Comparison of ENCODE assay signal across 11 mouse cellular contexts in genomic region chr11:115834033-115834432, GRCm38 (mm10). TPM values are rescaled to one million over a fixed set of nuclear protein-coding genes. Genes with fewer than 3 reads are reported as not detected.
A peak's percentile ranks its signal among the peaks of the same experiment; 100 is the strongest.
DNase-seq lines count a peak whose midpoint lies in the region; ATAC-seq lines count a peak whose summit lies in the region.
"Had no signal": no experiment of that assay in that cellular context is flagged by ENCODE, and none has a peak within 500 bp of the region (broad histone marks: within the 10 kb centered on the region; RNA-seq: fewer than 3 reads in every experiment).

No protein-coding gene starts in this region.

- no peaks in the 10 kb centered on the region for H3K36me3 ChIP-seq in hindbrain, embryonic 10.5 days
- H3K36me3 ChIP-seq in hindbrain, embryonic 16.5 days (ENCODE audit: control insufficient read depth, insufficient read depth, low read length), result no peaks in the 10 kb centered on the region
- H3K36me3 ChIP-seq in intestine, embryonic 14.5 days (ENCODE audit: control insufficient read depth, insufficient read depth, low read length), result no peaks in the 10 kb centered on the region
- H3K36me3 ChIP-seq in liver, embryonic 15.5 days (replicated peaks), result no peaks in the 10 kb centered on the region
- H3K36me3 ChIP-seq: hindbrain, embryonic 15.5 days; midbrain, embryonic 13.5 days; neural tube, embryonic 13.5 days had no signal

- no peak overlapping the region for H3K4me3 ChIP-seq in hindbrain, embryonic 10.5 days
- H3K4me3 ChIP-seq in hindbrain, embryonic 16.5 days (ENCODE audit: low read length), result no peak overlapping the region
- no peak overlapping the region for H3K4me3 ChIP-seq in intestine, embryonic 14.5 days (ENCODE audit: low read depth, low read length)
- no peak overlapping the region for H3K4me3 ChIP-seq in liver, embryonic 15.5 days (replicated peaks)
- H3K4me3 ChIP-seq: hindbrain, embryonic 15.5 days; midbrain, embryonic 13.5 days; neural tube, embryonic 13.5 days had no signal

- no peak for DNase-seq in hindbrain, embryonic 10.5 days (ENCODE audit: low spot score)
- no peak for DNase-seq in intestine, embryonic 14.5 days (ENCODE audit: low spot score)
- DNase-seq in kidney, adult 9 months, result peak; percentile 77
- no peak for DNase-seq in embryo, embryonic 10.5 days (ENCODE audit: low spot score)

- no peaks in the 10 kb centered on the region for H3K9me3 ChIP-seq in hindbrain, embryonic 10.5 days
- no peaks in the 10 kb centered on the region for H3K9me3 ChIP-seq in hindbrain, embryonic 16.5 days (ENCODE audit: control insufficient read depth, low read length)
- H3K9me3 ChIP-seq in intestine, embryonic 14.5 days (ENCODE audit: control insufficient read depth, low read length), result no peaks in the 10 kb centered on the region
- H3K9me3 ChIP-seq in liver, embryonic 15.5 days (replicated peaks), result no peaks in the 10 kb centered on the region
- H3K9me3 ChIP-seq: G1E; hindbrain, embryonic 15.5 days; midbrain, embryonic 13.5 days; neural tube, embryonic 13.5 days had no signal

- no peak overlapping the region for H3K4me2 ChIP-seq in hindbrain, embryonic 16.5 days (ENCODE audit: low read length)
- H3K4me2 ChIP-seq in intestine, embryonic 14.5 days (ENCODE audit: low read length), result no peak overlapping the region
- no peak overlapping the region for H3K4me2 ChIP-seq in liver, embryonic 15.5 days
- H3K4me2 ChIP-seq: hindbrain, embryonic 15.5 days; midbrain, embryonic 13.5 days; neural tube, embryonic 13.5 days had no signal

- peaks cover 73% of the 10 kb centered on the region for H3K27me3 ChIP-seq in hindbrain, embryonic 10.5 days (ENCODE audit: insufficient read depth, poor library complexity, severe bottlenecking)
- H3K27me3 ChIP-seq in hindbrain, embryonic 16.5 days (replicated peaks; ENCODE audit: control insufficient read depth, insufficient read depth, low read length), result peaks cover 6% of the 10 kb centered on the region
- no peaks in the 10 kb centered on the region for H3K27me3 ChIP-seq in intestine, embryonic 14.5 days (replicated peaks; ENCODE audit: control insufficient read depth, insufficient read depth, low read length)
- H3K27me3 ChIP-seq in liver, embryonic 15.5 days, result no peaks in the 10 kb centered on the region

- WGBS in hindbrain, embryonic 10.5 days, result 65% methylated on average over 6 of the region's 6 CpGs
- 61% methylated on average over 6 of the region's 6 CpGs for WGBS in hindbrain, embryonic 16.5 days
- 69% methylated on average over 6 of the region's 6 CpGs for WGBS in intestine, embryonic 14.5 days
- 66% methylated on average over 6 of the region's 6 CpGs for WGBS in liver, embryonic 15.5 days (ENCODE audit: insufficient replicate concordance)

- no peak overlapping the region for H3K9ac ChIP-seq in hindbrain, embryonic 16.5 days (ENCODE audit: low read depth, low read length)
- no peak overlapping the region for H3K9ac ChIP-seq in intestine, embryonic 14.5 days (ENCODE audit: low read length)
- H3K9ac ChIP-seq in liver, embryonic 15.5 days, result no peak overlapping the region
- H3K9ac ChIP-seq: hindbrain, embryonic 15.5 days; midbrain, embryonic 13.5 days; neural tube, embryonic 13.5 days had no signal

- no peak for ATAC-seq in hindbrain, embryonic 16.5 days
- no peak for ATAC-seq in intestine, embryonic 14.5 days (replicated peaks; ENCODE audit: low FRiP score, low TSS enrichment, low read depth)
- ATAC-seq in liver, embryonic 15.5 days (ENCODE audit: insufficient read depth), result no peak
- ATAC-seq in erythroblast, adult 5-6 weeks (replicated peaks; ENCODE audit: low FRiP score, poor library complexity, severe bottlenecking), result no peak
- ATAC-seq: midbrain, embryonic 13.5 days had no signal

- peak overlapping the region; percentile 85 for H3K27ac ChIP-seq in hindbrain, embryonic 10.5 days
- no peak overlapping the region for H3K27ac ChIP-seq in hindbrain, embryonic 16.5 days (ENCODE audit: low read depth, low read length)
- peak overlapping the region; percentile 39; the same call in 1 of the 2 replicates for H3K27ac ChIP-seq in intestine, embryonic 14.5 days (ENCODE audit: low read depth)
- 0 out of 2 replicates have a peak overlapping the region, but pooled peaks have one; percentile 81 for H3K27ac ChIP-seq in liver, embryonic 15.5 days (replicated peaks)
- H3K27ac ChIP-seq: hindbrain, embryonic 15.5 days; midbrain, embryonic 13.5 days; neural tube, embryonic 13.5 days had no signal

- H3K4me1 ChIP-seq in hindbrain, embryonic 10.5 days (replicated peaks), result peaks cover 85% of the 10 kb centered on the region
- no peaks in the 10 kb centered on the region for H3K4me1 ChIP-seq in hindbrain, embryonic 16.5 days (ENCODE audit: control insufficient read depth, insufficient read depth, low read depth, low read length)
- H3K4me1 ChIP-seq in intestine, embryonic 14.5 days (replicated peaks; ENCODE audit: control insufficient read depth, insufficient read depth, low read length), result peaks cover 58% of the 10 kb centered on the region
- peaks cover 70% of the 10 kb centered on the region for H3K4me1 ChIP-seq in liver, embryonic 15.5 days (replicated peaks)
- H3K4me1 ChIP-seq: hindbrain, embryonic 15.5 days had no signal

RNA-seq across cellular contexts. Expression of gene Llgl2, which starts 10.2 kb away (rescaled TPM):
- 10.4 and 11.9 TPM in 2 replicates for polyA plus RNA-seq in hindbrain, embryonic 10.5 days (2016; fragmentation: Nextera tagmentation; extraction: Ambion mirVana)
- polyA plus RNA-seq in hindbrain, embryonic 16.5 days (2015; fragmentation: Nextera tagmentation; extraction: Ambion mirVana), result 1.3 and 2.1 TPM in 2 replicates
- 46.3 and 59.2 TPM in 2 replicates for polyA plus RNA-seq in intestine, embryonic 14.5 days (2014; fragmentation: Nextera tagmentation; extraction: Ambion mirVana)
- polyA plus RNA-seq in liver, embryonic 15.5 days (2015; fragmentation: Nextera tagmentation; extraction: Ambion mirVana), result 11.9 and 16.2 TPM in 2 replicates
- total RNA-seq in erythroblast, adult 5-6 weeks (2015; ENCODE audit: low replicate concordance), result 3.3 and 5.4 TPM in 2 replicates
- 0.34 TPM in 1 of 2 replicates, not detected in the other for total RNA-seq in erythroblast, adult 5-6 weeks (2017; ENCODE audit: low replicate concordance)

RNA-seq across cellular contexts. Expression of gene Tsen54, which starts 19.5 kb away (rescaled TPM):
- polyA plus RNA-seq in hindbrain, embryonic 10.5 days (2016; fragmentation: Nextera tagmentation; extraction: Ambion mirVana), result 38.1 and 41.5 TPM in 2 replicates
- polyA plus RNA-seq in hindbrain, embryonic 16.5 days (2015; fragmentation: Nextera tagmentation; extraction: Ambion mirVana), result 18.7 and 23.3 TPM in 2 replicates
- 29.5 and 30.7 TPM in 2 replicates for polyA plus RNA-seq in intestine, embryonic 14.5 days (2014; fragmentation: Nextera tagmentation; extraction: Ambion mirVana)
- 13.7 and 18.7 TPM in 2 replicates for polyA plus RNA-seq in liver, embryonic 15.5 days (2015; fragmentation: Nextera tagmentation; extraction: Ambion mirVana)
- total RNA-seq in erythroblast, adult 5-6 weeks (2015; ENCODE audit: low replicate concordance), result 1.7 and 5.6 TPM in 2 replicates
- 1.4 and 2.2 TPM in 2 replicates for total RNA-seq in erythroblast, adult 5-6 weeks (2017; ENCODE audit: low replicate concordance)

RNA-seq across cellular contexts. Expression of gene Caskin2, which starts 20.6 kb away (rescaled TPM):
- polyA plus RNA-seq in hindbrain, embryonic 10.5 days (2016; fragmentation: Nextera tagmentation; extraction: Ambion mirVana), result 19.0 and 21.5 TPM in 2 replicates
- 9.0 and 12.6 TPM in 2 replicates for polyA plus RNA-seq in hindbrain, embryonic 16.5 days (2015; fragmentation: Nextera tagmentation; extraction: Ambion mirVana)
- 14.9 and 15.3 TPM in 2 replicates for polyA plus RNA-seq in intestine, embryonic 14.5 days (2014; fragmentation: Nextera tagmentation; extraction: Ambion mirVana)
- 5.7 and 6.7 TPM in 2 replicates for polyA plus RNA-seq in liver, embryonic 15.5 days (2015; fragmentation: Nextera tagmentation; extraction: Ambion mirVana)
- 4.0 and 4.8 TPM in 2 replicates for total RNA-seq in erythroblast, adult 5-6 weeks (2015; ENCODE audit: low replicate concordance)
- total RNA-seq in erythroblast, adult 5-6 weeks (2017; ENCODE audit: low replicate concordance), result 2.0 and 3.1 TPM in 2 replicates

RNA-seq across cellular contexts. Expression of gene Myo15b, which starts 24.2 kb away (rescaled TPM):
- polyA plus RNA-seq in hindbrain, embryonic 10.5 days (2016; fragmentation: Nextera tagmentation; extraction: Ambion mirVana), result 0.19 and 0.21 TPM in 2 replicates
- 0.16 and 0.31 TPM in 2 replicates for polyA plus RNA-seq in hindbrain, embryonic 16.5 days (2015; fragmentation: Nextera tagmentation; extraction: Ambion mirVana)
- polyA plus RNA-seq in intestine, embryonic 14.5 days (2014; fragmentation: Nextera tagmentation; extraction: Ambion mirVana), result 32.9 and 44.8 TPM in 2 replicates
- 0.45 and 0.46 TPM in 2 replicates for polyA plus RNA-seq in liver, embryonic 15.5 days (2015; fragmentation: Nextera tagmentation; extraction: Ambion mirVana)
- not detected in 2 replicates for total RNA-seq in erythroblast, adult 5-6 weeks (2015; ENCODE audit: low replicate concordance)
- total RNA-seq in erythroblast, adult 5-6 weeks (2017; ENCODE audit: low replicate concordance), result not detected in 2 replicates
